Mouse (Mus musculus): ENCODE data around the gene Ambra1.

- TF ChIP-seq CTCF (IDR thresholded peaks at IDR 0.05; ENCODE audit: control insufficient read depth, insufficient read depth, insufficient read length) (no peak), CEBPB (IDR thresholded peaks at IDR 0.05; ENCODE audit: low read depth) (no peak), MAX (IDR thresholded peaks at IDR 0.05) (no peak), FOSL1 (IDR thresholded peaks at IDR 0.05; ENCODE audit: insufficient read depth, low read length, poor library complexity, severe bottlenecking) (no peak)
Observed at GRCm38 (mm10) chr2:91913328-91914110, 183.6 kb downstream of the Ambra1 start.

All from C2C12 (cell line).